Mouse (Mus musculus) bone marrow macrophage, adult 2 months (primary cell): Measurements from ENCODE around the gene Chka. TPM values are rescaled to one million over a fixed set of nuclear protein-coding genes. Genes with fewer than 3 reads are reported as not detected.

Experiments
- H3K27ac ChIP-seq: 2 replicates; pipeline ENCODE4 v1.5.1; 2012; ENCODE audit warnings: low read depth, low read length; ENCODE audit not compliant: insufficient read depth
- H3K4me1 ChIP-seq: 2 replicates; pipeline ENCODE4 v1.6.1; 2012; ENCODE audit warnings: low read length; ENCODE audit not compliant: control insufficient read depth, insufficient read depth
- H3K4me3 ChIP-seq: 2 replicates; pipeline ENCODE4 v1.5.1; 2012; ENCODE audit warnings: mild to moderate bottlenecking, low read length, moderate library complexity; ENCODE audit not compliant: insufficient read depth
- CTCF ChIP-seq: IDR thresholded peaks from 2 replicates; pipeline ENCODE4 v1.5.1; 2012; ENCODE audit warnings: low read depth, mild to moderate bottlenecking, low read length, moderate library complexity
- POLR2A ChIP-seq: IDR thresholded peaks from 2 replicates; pipeline ENCODE4 v1.6.1; 2012; ENCODE audit warnings: mild to moderate bottlenecking, low read depth, low read length, borderline replicate concordance
- polyA plus RNA-seq: library from polyadenylated mRNA; stranded (reverse); fragments of >200 nt; gene quantifications from 2 replicates; pipeline ENCODE4 v1.2.4, GENCODE M21; 2012; ENCODE audit not compliant: missing spikeins, insufficient read depth, insufficient read length

Gene Chka
- 22.0 and 22.5 TPM in 2 replicates for polyA plus RNA-seq

DNA sequence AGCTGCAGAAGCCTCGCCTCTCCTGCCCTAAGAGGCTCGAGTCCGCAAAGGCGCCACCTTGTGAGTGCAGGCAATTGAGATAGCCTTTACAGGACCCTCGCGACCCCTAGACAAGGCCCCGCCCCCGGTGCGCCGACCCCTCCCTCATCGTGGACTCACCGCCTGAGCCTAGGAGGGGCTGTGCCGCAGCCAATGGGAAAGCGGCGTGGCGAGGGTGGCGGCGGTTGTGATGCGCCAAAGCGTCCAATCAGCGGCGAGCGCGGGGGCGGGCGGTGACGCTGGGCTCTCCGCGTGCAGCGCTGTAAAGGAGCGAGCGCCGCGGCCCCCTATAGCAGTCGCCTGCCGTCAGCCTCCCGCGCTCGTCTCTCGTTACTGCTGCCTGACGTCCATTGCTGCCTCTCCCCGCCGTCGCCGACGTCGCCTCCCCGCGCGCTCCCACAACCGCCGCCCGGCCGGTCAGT, at the start of gene Chka:
Chka (plus strand) TSS at position 272 of the 461 bp plus-strand sequence.
- Histone ChIP-seq H3K4me3 (peak within 1 kb of the TSS; percentile 82), H3K27ac (peak within 1 kb of the TSS; percentile 74), H3K4me1 (peaks cover 37% of the 10 kb centered on the region)
- peak; percentile 83; the same call in 1 of the 2 replicates for TF ChIP-seq POLR2A
- no peak for TF ChIP-seq CTCF

DNA sequence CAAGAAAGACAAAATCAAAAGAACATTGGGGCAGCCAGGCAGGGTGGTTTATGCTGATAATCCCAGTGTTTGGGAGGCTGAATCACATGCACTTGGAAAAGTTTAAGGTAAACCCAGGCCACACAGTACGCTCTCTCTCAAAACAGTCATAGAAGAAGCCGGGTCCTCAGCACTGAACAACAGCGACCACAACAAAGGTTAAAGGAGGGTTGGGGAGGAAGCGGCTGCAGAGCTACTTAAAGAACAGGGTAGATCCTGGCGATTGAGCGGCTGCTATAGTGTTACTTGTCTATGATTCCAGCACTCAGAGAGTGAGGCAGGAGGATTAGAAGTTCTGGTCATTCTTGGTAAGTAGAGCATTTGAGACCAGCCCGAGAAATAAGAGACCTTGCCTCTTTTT, 46.0 kb upstream of the Chka start:
- H3K27ac ChIP-seq = no peak overlapping the region
- H3K4me1 ChIP-seq = no peaks in the 10 kb centered on the region
- TF ChIP-seq POLR2A = no peak
- no peak for TF ChIP-seq CTCF
- H3K4me3 ChIP-seq = no peak overlapping the region

DNA sequence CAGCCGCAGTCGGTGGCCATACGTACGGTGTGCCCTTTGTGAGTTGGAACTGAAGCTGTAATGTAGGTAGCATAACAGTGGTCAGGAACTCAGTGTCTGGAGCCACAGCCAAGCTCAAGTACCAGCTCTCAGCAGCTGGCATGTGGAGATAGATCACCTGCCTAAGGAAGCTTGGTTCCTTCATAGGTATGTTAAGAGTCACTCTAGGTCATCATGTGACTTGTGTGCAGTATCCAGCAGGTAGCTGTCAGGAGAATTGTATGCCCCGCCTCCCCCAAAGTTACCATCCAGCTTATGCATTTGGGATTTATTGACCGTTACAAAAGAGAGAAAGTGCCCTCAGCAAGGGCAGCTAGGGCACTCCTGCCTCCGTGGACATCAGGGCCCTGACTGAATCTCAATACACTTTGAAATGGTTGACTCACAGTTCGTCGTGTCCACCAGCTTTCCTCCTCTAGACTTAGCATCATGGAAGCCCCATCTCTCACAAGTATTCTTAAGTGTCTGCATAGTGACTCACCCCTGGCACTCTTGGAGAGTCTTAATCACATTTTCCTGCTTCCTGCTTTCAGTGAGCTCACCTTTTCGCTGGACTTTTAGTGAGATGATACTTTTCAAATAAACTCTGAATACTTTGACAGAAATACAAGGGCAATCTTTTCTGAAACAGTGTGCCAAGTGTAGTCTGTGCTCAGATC, 40.9 kb upstream of the Chka start:
- Histone ChIP-seq H3K4me1 (no peaks in the 10 kb centered on the region), H3K4me3 (no peak overlapping the region), H3K27ac (no peak overlapping the region)
- no peak for TF ChIP-seq POLR2A
- TF ChIP-seq CTCF = no peak

DNA sequence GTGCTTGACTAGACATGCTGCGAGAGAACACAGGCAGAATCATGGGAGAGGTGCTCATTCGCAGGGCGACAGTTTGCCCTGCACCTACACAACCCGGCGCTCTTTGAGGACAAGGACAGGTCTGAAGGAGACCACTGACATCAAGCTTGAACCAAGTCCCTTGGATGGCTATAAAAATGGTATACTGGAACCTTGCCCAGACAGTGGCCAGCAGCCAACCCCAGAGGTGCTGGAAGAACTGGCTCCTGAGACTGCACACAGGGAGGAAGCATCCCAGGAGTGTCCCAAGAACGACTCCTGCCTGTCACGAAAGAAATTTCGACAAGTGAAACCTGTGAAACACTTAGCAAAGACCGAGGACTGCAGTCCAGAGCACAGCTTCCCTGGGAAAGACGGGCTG, 37.1 kb upstream of the Chka start:
- no peak overlapping the region for H3K4me3 ChIP-seq
- no peaks in the 10 kb centered on the region for H3K4me1 ChIP-seq
- no peak overlapping the region for H3K27ac ChIP-seq
- TF ChIP-seq CTCF (no peak), POLR2A (no peak)

DNA sequence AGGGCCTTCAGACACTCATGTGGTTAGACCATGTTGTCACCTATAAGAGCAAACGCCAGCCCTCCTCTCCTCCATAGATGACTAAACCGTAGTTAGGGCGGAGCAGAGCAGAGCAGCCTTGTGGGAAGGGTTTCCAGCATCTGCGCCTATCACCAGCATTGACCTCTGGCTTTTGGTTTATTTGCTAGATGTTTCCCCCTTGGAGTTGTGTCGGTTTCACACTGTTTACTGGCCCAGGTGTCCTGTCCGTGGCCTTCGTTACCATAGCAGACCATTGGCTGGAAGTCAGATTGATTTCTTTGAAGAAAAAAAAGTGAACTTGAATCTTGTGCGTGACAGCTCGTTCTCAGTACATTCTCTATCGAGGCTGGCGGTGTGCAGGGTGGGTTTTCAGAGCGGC, 35.7 kb upstream of the Chka start:
- no peak overlapping the region for H3K4me3 ChIP-seq
- H3K4me1 ChIP-seq = no peaks in the 10 kb centered on the region
- H3K27ac ChIP-seq = no peak overlapping the region
- TF ChIP-seq POLR2A (no peak), CTCF (no peak)

DNA sequence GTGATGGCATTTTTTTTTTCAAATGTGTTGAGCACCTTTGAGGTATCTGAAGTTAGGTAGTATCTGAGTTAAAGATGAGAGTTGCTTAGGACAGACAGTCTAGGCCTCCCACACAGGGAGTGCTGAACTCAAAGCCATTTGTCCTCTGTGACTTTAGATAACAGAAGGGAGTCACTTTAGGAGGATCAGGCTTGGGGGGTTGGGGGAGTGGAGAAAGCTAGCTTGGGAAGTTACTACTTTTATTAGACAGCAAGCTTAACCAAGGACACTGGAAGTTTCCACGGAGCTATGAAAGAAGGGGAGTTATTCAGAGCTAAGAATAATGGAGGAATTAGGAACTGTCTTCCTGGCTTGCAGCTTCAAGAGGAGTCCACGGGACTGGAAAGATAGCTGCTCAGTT, 32.5 kb upstream of the Chka start:
- no peaks in the 10 kb centered on the region for H3K4me1 ChIP-seq
- no peak overlapping the region for H3K27ac ChIP-seq
- TF ChIP-seq POLR2A = no peak
- no peak for TF ChIP-seq CTCF
- no peak overlapping the region for H3K4me3 ChIP-seq

DNA sequence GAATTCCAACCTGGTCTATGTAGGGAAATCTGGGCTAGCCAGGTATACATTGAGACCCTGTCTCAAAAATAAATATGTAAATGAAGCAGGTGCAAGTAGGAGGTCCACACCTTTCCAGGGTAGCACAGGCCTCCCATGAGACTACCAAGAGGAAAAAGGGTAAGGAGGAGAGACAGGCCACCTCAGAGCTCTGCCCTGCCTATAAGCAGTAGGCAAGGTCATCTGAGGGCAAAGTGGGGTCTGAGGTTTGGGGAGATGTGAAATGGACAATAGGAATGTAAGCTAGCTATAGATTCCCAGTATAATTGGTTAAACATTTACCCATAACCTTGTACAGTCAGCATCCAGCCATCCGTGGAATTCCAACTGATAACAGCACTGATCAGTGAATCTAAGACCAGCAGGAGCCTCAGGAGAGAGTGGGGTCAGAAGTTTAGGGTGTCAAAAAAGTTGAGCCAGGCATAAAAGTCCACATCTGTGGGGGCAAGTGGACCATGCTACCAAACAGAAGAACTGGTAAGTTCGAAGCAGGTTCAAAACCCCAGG, 31.6 kb upstream of the Chka start:
- Histone ChIP-seq H3K4me3 (no peak overlapping the region), H3K4me1 (no peaks in the 10 kb centered on the region)

DNA sequence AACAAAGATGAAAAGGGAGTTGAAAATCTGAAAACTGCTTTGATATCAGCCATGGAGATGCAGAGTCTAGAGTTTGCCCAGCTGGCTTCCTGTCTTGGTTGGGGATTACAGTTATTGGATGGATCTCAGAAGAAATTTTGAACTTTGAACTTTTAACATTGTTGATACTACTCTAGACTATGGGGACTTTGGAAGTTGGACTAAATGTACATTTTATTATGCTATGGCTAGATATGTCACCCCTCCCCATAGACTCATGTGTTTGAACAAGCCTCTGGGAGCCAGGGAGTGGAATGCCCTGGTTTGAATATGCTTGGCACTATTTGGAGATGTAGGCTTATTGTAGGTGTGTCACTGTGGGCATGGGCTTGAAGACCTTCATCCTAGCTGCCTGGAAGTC, 26.5 kb upstream of the Chka start:
- Histone ChIP-seq H3K4me3 (no peak overlapping the region), H3K27ac (no peak overlapping the region), H3K4me1 (peaks cover 5% of the 10 kb centered on the region; the same call in 1 of the 2 replicates)
- no peak for TF ChIP-seq CTCF
- no peak for TF ChIP-seq POLR2A

More for the DNA sequence above, 31.6 kb upstream of the Chka start:
- TF ChIP-seq CTCF (no peak), POLR2A (no peak)
- H3K27ac ChIP-seq = no peak overlapping the region

DNA sequence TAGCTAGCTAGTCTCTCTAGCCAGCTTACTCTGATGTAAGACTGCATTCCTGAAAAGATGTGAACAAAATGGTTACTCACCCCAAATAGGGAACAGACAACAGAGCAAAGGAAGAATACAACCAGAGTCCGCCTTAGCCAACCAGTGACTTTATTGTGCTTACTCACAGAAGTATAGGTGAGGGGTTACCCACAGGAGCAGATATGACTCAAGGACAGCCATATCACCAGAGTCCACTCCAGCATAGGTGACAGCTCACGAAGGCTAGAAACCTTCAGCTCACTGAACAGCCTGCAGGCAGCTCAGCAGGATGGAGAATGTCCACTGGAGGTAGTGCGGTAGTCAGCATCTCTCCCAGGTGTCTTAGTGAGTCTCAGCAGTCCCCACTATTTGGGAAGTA, 21.7 kb upstream of the Chka start:
- Histone ChIP-seq H3K4me1 (peaks cover 11% of the 10 kb centered on the region), H3K4me3 (no peak overlapping the region), H3K27ac (no peak overlapping the region)
- TF ChIP-seq CTCF = no peak
- TF ChIP-seq POLR2A = no peak

DNA sequence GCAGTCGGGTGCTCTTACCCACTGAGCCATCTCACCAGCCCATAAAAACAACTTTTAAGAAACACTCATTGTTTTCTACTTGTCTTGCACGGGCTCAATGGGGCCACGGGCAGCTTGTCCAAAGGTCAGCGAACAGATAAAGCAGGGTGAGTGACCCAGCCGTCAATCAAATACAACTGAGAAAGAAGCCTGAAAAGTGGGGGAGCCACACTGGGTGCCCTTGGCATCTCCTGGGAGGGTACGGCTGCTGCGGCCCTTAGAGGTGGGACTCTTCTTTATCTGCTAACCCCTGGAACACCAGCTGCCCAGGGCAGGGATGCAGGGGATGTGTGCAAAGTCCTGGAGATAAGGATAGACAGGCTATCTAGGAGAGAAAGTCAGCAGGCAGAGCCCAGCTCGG, 19.9 kb upstream of the Chka start:
- no peak overlapping the region for H3K4me3 ChIP-seq
- TF ChIP-seq CTCF = no peak
- no peak overlapping the region for H3K27ac ChIP-seq
- peaks cover 11% of the 10 kb centered on the region for H3K4me1 ChIP-seq

DNA sequence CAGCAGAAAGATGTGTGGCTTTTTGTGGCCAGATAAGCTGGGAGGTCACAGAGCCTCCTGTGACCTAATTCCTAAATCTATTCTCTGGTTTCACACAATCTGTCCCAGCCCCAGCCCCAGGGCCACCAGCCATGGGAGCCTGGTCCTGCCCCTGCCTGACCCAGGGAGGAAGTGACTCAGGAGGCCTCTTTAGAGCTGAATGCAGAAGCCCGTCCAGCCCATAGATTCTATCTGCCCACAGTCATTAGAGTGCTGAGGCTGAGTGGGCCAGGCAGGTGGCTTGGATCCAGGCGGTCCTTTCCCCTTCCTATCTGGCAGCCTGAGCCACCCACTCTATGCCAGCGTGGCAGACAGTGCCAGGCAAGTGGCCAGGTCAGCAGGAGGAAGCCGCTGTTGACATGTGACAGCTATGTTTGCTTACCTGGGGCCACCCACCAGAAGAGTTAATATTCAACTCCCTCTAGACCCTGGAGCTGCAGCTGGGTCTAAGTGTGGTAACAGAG, 18.7 kb upstream of the Chka start:
- Histone ChIP-seq H3K27ac (no peak overlapping the region), H3K4me3 (no peak overlapping the region), H3K4me1 (peaks cover 11% of the 10 kb centered on the region)
- no peak for TF ChIP-seq CTCF
- TF ChIP-seq POLR2A = no peak
